Mouse (Mus musculus) midbrain, embryonic 15.5 days (tissue): Measurements from ENCODE around the gene Psg26. TPM values are rescaled to one million over a fixed set of nuclear protein-coding genes. Genes with fewer than 3 reads are reported as not detected.
"Not testable (repeated sequence)": the region's sequence is repeated elsewhere in the genome, so short reads cannot be mapped to it uniquely, and the experiment has no call there.

Experiments
- ATAC-seq: fragments of 200-750 bp; cut with Nextera tagmentation; replicated peaks from 2 replicates; pipeline ENCODE4 v1.8.0; 2017; ENCODE audit warnings: moderate TSS enrichment
- H3K27ac ChIP-seq: fragments of 300-500 bp; sonication (generic); 2 replicates; pipeline ENCODE4 v1.5.1; 2015; ENCODE audit warnings: mild to moderate bottlenecking, inconsistent platforms
- H3K27me3 ChIP-seq: fragments of 300-500 bp; sonication (generic); replicated peaks from 2 replicates; pipeline ENCODE4 v1.6.1; 2015; ENCODE audit warnings: inconsistent platforms
- H3K36me3 ChIP-seq: fragments of 300-500 bp; sonication (generic); replicated peaks from 2 replicates; pipeline ENCODE4 v1.6.1; 2015; ENCODE audit warnings: inconsistent platforms
- H3K4me1 ChIP-seq: fragments of 300-500 bp; sonication (generic); 2 replicates; pipeline ENCODE4 v1.6.1; 2015; ENCODE audit warnings: inconsistent platforms
- H3K4me2 ChIP-seq: fragments of 300-500 bp; sonication (generic); 2 replicates; pipeline ENCODE4 v1.6.1; 2015; ENCODE audit warnings: inconsistent platforms, mild to moderate bottlenecking, moderate library complexity
- H3K4me3 ChIP-seq: fragments of 300-500 bp; sonication (generic); 2 replicates; pipeline ENCODE4 v1.5.1; 2015; ENCODE audit warnings: mild to moderate bottlenecking, inconsistent platforms
- H3K9ac ChIP-seq: fragments of 300-500 bp; sonication (generic); 2 replicates; pipeline ENCODE4 v1.6.1; 2015; ENCODE audit warnings: mild to moderate bottlenecking, inconsistent platforms
- H3K9me3 ChIP-seq: fragments of 300-500 bp; sonication (generic); 2 replicates; pipeline ENCODE4 v1.6.1; 2016; ENCODE audit warnings: inconsistent platforms
- WGBS: fragments of 180-500 bp; shearing (Covaris S2); methylation state at CpG from one replicate; pipeline ENCODE4 v1.1.7; 2015; ENCODE audit warnings: mixed read lengths; 5-methylcytosine and 5-hydroxymethylcytosine counted together
- polyA plus RNA-seq: library from polyadenylated mRNA; unstranded; fragments of >200 nt; fragmentation: Nextera tagmentation; extraction: Ambion mirVana; gene quantifications from 2 replicates; pipeline ENCODE4 v1.2.1, GENCODE M21; 2015

The Psg26 gene
- polyA plus RNA-seq = not detected in 2 replicates

- Histone ChIP-seq H3K36me3 (no peaks in the 10 kb centered on the region), H3K4me2 (no peak within 1 kb of the TSS), H3K27ac (no peak within 1 kb of the TSS), H3K27me3 (no peaks in the 10 kb centered on the region), H3K9me3 (no peaks in the 10 kb centered on the region; the same call in 1 of the 2 replicates), H3K9ac (no peak within 1 kb of the TSS), H3K4me3 (no peak within 1 kb of the TSS), H3K4me1 (no peaks in the 10 kb centered on the region)
- WGBS = 70% methylated on average over 1 of the region's 1 CpGs
- no peak for ATAC-seq
Observed at GRCm38 (mm10) chr7:18484077-18484476, at the start of gene Psg26. Gene Psg26 (minus strand): TSS chr7:18484177.

DNA sequence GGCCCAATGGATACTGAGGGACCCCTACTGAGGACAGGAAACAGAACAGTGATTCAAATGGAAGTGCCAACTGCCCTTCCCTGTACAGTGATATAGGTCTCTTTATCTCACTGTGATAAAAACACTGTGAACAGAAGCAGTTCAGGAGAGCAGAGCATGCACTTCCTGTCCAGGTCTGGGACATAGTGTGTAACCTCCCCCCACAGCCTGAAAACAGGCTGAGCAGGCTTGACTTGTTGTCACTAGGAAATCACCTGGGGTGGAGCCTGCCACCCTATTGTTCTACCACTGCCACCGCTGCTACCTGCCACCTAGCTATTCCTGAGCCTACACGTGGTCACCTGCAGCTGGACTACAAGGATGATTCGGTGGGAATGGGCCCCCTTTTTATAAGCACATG lies 49.4 kb upstream of the Psg26 start:
- Histone ChIP-seq H3K4me1 (no peaks in the 10 kb centered on the region), H3K9ac (no peak overlapping the region), H3K4me3 (no peak overlapping the region), H3K36me3 (no peaks in the 10 kb centered on the region), H3K27ac (no peak overlapping the region), H3K4me2 (no peak overlapping the region), H3K9me3 (no peaks in the 10 kb centered on the region; the same call in 1 of the 2 replicates), H3K27me3 (no peaks in the 10 kb centered on the region)
- 47% methylated on average over 3 of the region's 3 CpGs for WGBS
- no peak for ATAC-seq

- no peak within 1 kb of the TSS for H3K9ac ChIP-seq
- no peaks in the 10 kb centered on the region; the same call in 1 of the 2 replicates for H3K9me3 ChIP-seq
- H3K4me1 ChIP-seq = no peaks in the 10 kb centered on the region
- ATAC-seq = no peak
- H3K4me3 ChIP-seq = no peak within 1 kb of the TSS
- no peaks in the 10 kb centered on the region for H3K36me3 ChIP-seq
- 79% methylated on average over 1 of the region's 1 CpGs for WGBS
- no peaks in the 10 kb centered on the region for H3K27me3 ChIP-seq
- no peak within 1 kb of the TSS for H3K4me2 ChIP-seq
- H3K27ac ChIP-seq = no peak within 1 kb of the TSS
Observed at GRCm38 (mm10) chr7:18532169-18532568, 48.2 kb upstream of the Psg26 start, which contains the start of gene Psg25. Gene Psg25 (minus strand): TSS chr7:18532269.

- no peaks in the 10 kb centered on the region for H3K27me3 ChIP-seq
- no peaks in the 10 kb centered on the region for H3K36me3 ChIP-seq
- no peak overlapping the region for H3K9ac ChIP-seq
- H3K4me2 ChIP-seq = no peak overlapping the region
- H3K9me3 ChIP-seq = no peaks in the 10 kb centered on the region
- H3K27ac ChIP-seq = no peak overlapping the region
- ATAC-seq = no peak
- no peaks in the 10 kb centered on the region for H3K4me1 ChIP-seq
- H3K4me3 ChIP-seq = no peak overlapping the region
- 92% methylated on average over 8 of the region's 8 CpGs for WGBS
Observed at GRCm38 (mm10) chr7:18524668-18525067, 40.7 kb upstream of the Psg26 start.

- H3K4me1 ChIP-seq, H3K4me3 ChIP-seq, H3K9me3 ChIP-seq, ATAC-seq, H3K4me2 ChIP-seq, H3K36me3 ChIP-seq, H3K9ac ChIP-seq, H3K27ac ChIP-seq, H3K27me3 ChIP-seq: not testable (repeated sequence)
Observed at GRCm38 (mm10) chr7:18512848-18513247, 28.9 kb upstream of the Psg26 start.

GRCm38 (mm10) chr7:18512417-18512816 lies 28.4 kb upstream of the Psg26 start:
- not testable (repeated sequence) for H3K36me3 ChIP-seq, ATAC-seq, H3K4me1 ChIP-seq, H3K4me2 ChIP-seq, H3K27me3 ChIP-seq, H3K4me3 ChIP-seq, H3K9me3 ChIP-seq, H3K9ac ChIP-seq, H3K27ac ChIP-seq
- 69% methylated on average over 2 of the region's 2 CpGs for WGBS

GRCm38 (mm10) chr7:18511479-18511878 lies 27.5 kb upstream of the Psg26 start:
- no peaks in the 10 kb centered on the region for H3K27me3 ChIP-seq
- WGBS = 16% methylated on average over 9 of the region's 9 CpGs
- ATAC-seq = no peak
- no peak overlapping the region for H3K4me3 ChIP-seq
- H3K36me3 ChIP-seq = no peaks in the 10 kb centered on the region
- H3K27ac ChIP-seq = no peak overlapping the region
- no peak overlapping the region for H3K9ac ChIP-seq
- H3K9me3 ChIP-seq = no peaks in the 10 kb centered on the region
- no peaks in the 10 kb centered on the region for H3K4me1 ChIP-seq
- no peak overlapping the region for H3K4me2 ChIP-seq

DNA sequence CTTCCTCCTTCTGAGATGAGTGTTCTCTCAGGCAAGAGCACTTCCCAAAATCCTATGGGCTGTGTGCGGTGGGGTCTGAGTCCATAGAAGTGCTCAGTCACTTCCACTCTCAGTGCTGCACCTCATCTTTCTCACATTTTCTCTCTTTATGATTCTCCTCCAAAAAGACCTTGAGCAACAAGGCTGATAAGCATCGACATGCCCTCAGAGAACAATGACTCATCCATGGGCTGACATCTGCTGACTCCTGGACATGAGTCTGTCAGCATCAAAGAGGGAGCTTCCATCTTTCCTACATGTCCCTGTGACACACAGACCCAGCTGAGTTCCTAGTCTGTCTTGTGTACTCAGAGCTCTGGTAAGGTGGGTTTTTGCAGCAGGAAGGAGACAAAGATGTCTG lies 52.0 kb downstream of the Psg26 start, which contains the start of gene Psg28:
Gene Psg28, minus strand, starts transcription at position 101 of the 400 bp plus-strand sequence.
- WGBS = 87% methylated on average over 2 of the region's 2 CpGs
- H3K36me3 ChIP-seq, H3K4me3 ChIP-seq, H3K27ac ChIP-seq, H3K9me3 ChIP-seq, ATAC-seq, H3K9ac ChIP-seq, H3K4me1 ChIP-seq, H3K27me3 ChIP-seq, H3K4me2 ChIP-seq: not testable (repeated sequence)

Other genes with a start within 250 kb of the Psg26 start
- not detected in 2 replicates for gene Mill1, start 238.8 kb downstream of the Psg26 start, polyA plus RNA-seq
- not detected in 2 replicates for gene Psg18, start 129.2 kb downstream of the Psg26 start, polyA plus RNA-seq
- not detected in 2 replicates for gene Psg28, start 52.1 kb downstream of the Psg26 start, polyA plus RNA-seq
- gene Psg25, start 48.1 kb upstream of the Psg26 start, polyA plus RNA-seq = not detected in 2 replicates
- gene Psg27, start 83.1 kb upstream of the Psg26 start, polyA plus RNA-seq = not detected in 2 replicates
- gene Psg23, start 132.3 kb upstream of the Psg26 start, polyA plus RNA-seq = not detected in 2 replicates
- not detected in 2 replicates for gene Psg21, start 172.5 kb upstream of the Psg26 start, polyA plus RNA-seq
- not detected in 2 replicates for gene Psg20, start 202.0 kb upstream of the Psg26 start, polyA plus RNA-seq
- gene Psg22, start 233.9 kb upstream of the Psg26 start, polyA plus RNA-seq = not detected in 2 replicates